Mouse (Mus musculus): ENCODE data around the gene Fitm1. TPM values are rescaled to one million over a fixed set of nuclear protein-coding genes. Genes with fewer than 3 reads are reported as not detected.
A peak's percentile ranks its signal among the peaks of the same experiment; 100 is the strongest.

Fitm1 gene
- total RNA-seq, 2 experiments from 2014 or later: not detected

GRCm38 (mm10) chr14:55618486-55619195, 43.2 kb downstream of the Fitm1 start:
- intact Hi-C loops (cut with DNase I): no loop called here

More at GRCm38 (mm10) chr14:55618486-55619195, 43.2 kb downstream of the Fitm1 start:
- peak in 1 of 2 experiments; percentile 23 for DNase-seq (ENCODE audit: extremely low spot score in 1 of 2, low spot score in 2 of 2)

Other genes starting within 250 kb of the Fitm1 start
- gene Dhrs4, start 96.9 kb upstream of the Fitm1 start, total RNA-seq (2021): 10 to 100 TPM; 11.6 to 12.9 TPM
- 100 to 1,000 TPM; 105 to 109 TPM for gene Carmil3, start 85.0 kb upstream of the Fitm1 start, total RNA-seq (2021)
- gene Cpne6, start 65.2 kb upstream of the Fitm1 start, total RNA-seq (2021): 100 to 1,000 TPM; 176 to 200 TPM
- gene Nrl, start 50.6 kb upstream of the Fitm1 start, total RNA-seq (2021): under 1 TPM; 0.18 to 0.49 TPM
- 10 to 100 TPM; 13.3 to 15.5 TPM for gene Pck2, start 35.4 kb upstream of the Fitm1 start, total RNA-seq (2021)
- 10 to 100 TPM; 66.1 to 68.0 TPM for gene Dcaf11, start 15.6 kb upstream of the Fitm1 start, total RNA-seq (2021)
- not detected for gene A730061H03Rik, start 15.2 kb upstream of the Fitm1 start, total RNA-seq (2021)
- 10 to 100 TPM; 83.0 to 84.9 TPM for gene Psme1, start 2.5 kb downstream of the Fitm1 start, total RNA-seq (2021)
- gene Emc9, start 9.7 kb downstream of the Fitm1 start, total RNA-seq (2021): 10 to 100 TPM; 42.7 to 49.1 TPM
- 10 to 100 TPM; 56.3 to 67.2 TPM for gene Psme2, start 15.5 kb downstream of the Fitm1 start, total RNA-seq (2021)
- gene Rnf31, start 16.1 kb downstream of the Fitm1 start, total RNA-seq (2021): 10 to 100 TPM; 33.3 to 45.4 TPM
- 10 to 100 TPM; 10.0 to 12.5 TPM for gene Irf9, start 28.0 kb downstream of the Fitm1 start, total RNA-seq (2021)
- 1 to 10 TPM; 2.9 to 3.2 TPM for gene Rec8, start 42.4 kb downstream of the Fitm1 start, total RNA-seq (2021)
- 100 to 1,000 TPM; 141 to 164 TPM for gene Ipo4, start 60.3 kb downstream of the Fitm1 start, total RNA-seq (2021)
- gene Gm49378, start 62.3 kb downstream of the Fitm1 start, total RNA-seq (2021): 1 to 10 TPM; 3.2 to 5.5 TPM
- 10 to 100 TPM; 43.1 to 45.0 TPM for gene Tm9sf1, start 68.2 kb downstream of the Fitm1 start, total RNA-seq (2021)
- under 1 TPM; 0.75 to 0.85 TPM for gene Tssk4, start 74.6 kb downstream of the Fitm1 start, total RNA-seq (2021)
- 10 to 100 TPM; 43.7 to 48.4 TPM for gene Mdp1, start 84.9 kb downstream of the Fitm1 start, total RNA-seq (2021)
- gene Gmpr2, start 96.3 kb downstream of the Fitm1 start, total RNA-seq (2021): 10 to 100 TPM; 27.6 to 27.9 TPM
- gene Nedd8, start 96.5 kb downstream of the Fitm1 start, total RNA-seq (2021): 100 to 1,000 TPM; 355 to 367 TPM
- 10 to 100 TPM; 13.9 to 16.0 TPM for gene Tinf2, start 106.2 kb downstream of the Fitm1 start, total RNA-seq (2021)
- under 1 TPM in 1 of 2 experiments, not detected in 1; 0.24 TPM for gene Tgm1, start 138.3 kb downstream of the Fitm1 start, total RNA-seq (2021)
- gene Rabggta, start 146.6 kb downstream of the Fitm1 start, total RNA-seq (2021): 10 to 100 TPM; 46.6 to 48.2 TPM
- 10 to 100 TPM; 93.2 to 94.9 TPM for gene Dhrs1, start 170.1 kb downstream of the Fitm1 start, total RNA-seq (2021)
- 10 to 100 TPM; 15.8 to 18.5 TPM for gene Nop9, start 170.1 kb downstream of the Fitm1 start, total RNA-seq (2021)
- gene Cideb, start 182.8 kb downstream of the Fitm1 start, total RNA-seq (2021): under 1 TPM; 0.49 to 0.84 TPM
- gene Ltb4r2, start 185.8 kb downstream of the Fitm1 start, total RNA-seq (2021): under 1 TPM; 0.41 to 0.43 TPM
- gene Ltb4r1, start 190.3 kb downstream of the Fitm1 start, total RNA-seq (2021): under 1 TPM; 0.51 to 0.64 TPM
- 1 to 10 TPM; 3.3 to 4.0 TPM for gene Adcy4, start 208.5 kb downstream of the Fitm1 start, total RNA-seq (2021)
- gene Ripk3, start 213.2 kb downstream of the Fitm1 start, total RNA-seq (2021): 1 to 10 TPM; 2.0 to 2.6 TPM
- 1 to 10 TPM; 3.9 to 4.1 TPM for gene Nfatc4, start 247.5 kb downstream of the Fitm1 start, total RNA-seq (2021)

Measured in left cerebral cortex, postnatal 10 days (tissue).